Mouse (Mus musculus): ENCODE results near the gene Tmed10.

Gene Tmed10

GRCm38 (mm10) chr12:85308651-85309050 is 66.0 kb downstream of the Tmed10 start:
- DNase-seq (ENCODE audit: low read depth) = no peak

GRCm38 (mm10) chr12:85305247-85305892 is 69.3 kb downstream of the Tmed10 start:
- peak; percentile 93 for DNase-seq (ENCODE audit: low read depth)

GRCm38 (mm10) chr12:85304725-85305124 is 69.9 kb downstream of the Tmed10 start:
- peak; percentile 74 for DNase-seq (ENCODE audit: low read depth)

- no peak for DNase-seq (ENCODE audit: low read depth)
Measured at GRCm38 (mm10) chr12:85303256-85303655, 71.4 kb downstream of the Tmed10 start.

- DNase-seq (ENCODE audit: low read depth) = no peak
Measured at GRCm38 (mm10) chr12:85298835-85299180, 75.8 kb downstream of the Tmed10 start.

- DNase-seq (ENCODE audit: low read depth) = no peak
Measured at GRCm38 (mm10) chr12:85298127-85298834, 76.4 kb downstream of the Tmed10 start.

- no peak for DNase-seq (ENCODE audit: low read depth)
Measured at GRCm38 (mm10) chr12:85297345-85297997, 77.2 kb downstream of the Tmed10 start.

GRCm38 (mm10) chr12:85296915-85297314 is 77.7 kb downstream of the Tmed10 start:
- DNase-seq (ENCODE audit: low read depth) = no peak

- no peak for DNase-seq (ENCODE audit: low read depth)
Measured at GRCm38 (mm10) chr12:85295506-85295905, 79.1 kb downstream of the Tmed10 start.

GRCm38 (mm10) chr12:85292906-85293305 is 81.7 kb downstream of the Tmed10 start:
- DNase-seq (ENCODE audit: low read depth) = no peak

GRCm38 (mm10) chr12:85292288-85292687 is 82.4 kb downstream of the Tmed10 start:
- DNase-seq (ENCODE audit: low read depth) = no peak

GRCm38 (mm10) chr12:85291541-85291940 is 83.1 kb downstream of the Tmed10 start:
- DNase-seq (ENCODE audit: low read depth) = no peak

GRCm38 (mm10) chr12:85290633-85291032 is 84.0 kb downstream of the Tmed10 start:
- no peak for DNase-seq (ENCODE audit: low read depth)

Data from naive thymus-derived CD4-positive, alpha-beta T cell, adult 2 months (primary cell).